Mouse (Mus musculus): ENCODE results near the gene Bcl2. TPM values are rescaled to one million over a fixed set of nuclear protein-coding genes. Genes with fewer than 3 reads are reported as not detected.

Bcl2 gene
- total RNA-seq, 1 experiment, result 0.98 TPM

DNA sequence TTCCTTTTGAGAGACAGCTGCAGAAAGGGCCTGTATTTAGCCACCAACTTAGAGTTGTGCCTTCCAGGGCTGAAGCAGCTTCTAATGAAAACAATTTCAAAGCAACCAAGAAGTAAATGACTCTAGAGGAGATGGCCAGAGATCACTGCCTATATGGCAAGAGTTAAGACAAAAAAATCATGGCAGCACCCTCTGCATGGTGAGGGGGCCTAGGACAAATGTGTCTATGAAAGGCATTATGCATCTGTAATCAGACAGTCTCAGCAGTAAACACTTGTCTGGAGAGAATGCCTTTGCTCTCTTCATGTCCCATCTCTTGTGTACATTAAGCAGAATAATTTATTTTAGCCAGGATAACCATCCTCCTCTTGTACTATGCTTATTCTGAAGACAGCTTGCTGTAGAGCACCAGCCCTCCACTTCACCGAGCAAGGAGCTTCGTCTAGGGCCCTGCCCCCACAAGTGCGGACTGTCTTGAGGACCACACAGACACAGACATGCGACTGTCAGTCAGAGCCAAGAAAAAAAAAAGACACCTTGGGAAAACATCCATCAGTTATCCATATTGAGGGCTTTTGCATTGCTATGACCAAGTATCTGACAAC, 126.1 kb downstream of the Bcl2 start:
- in situ Hi-C loops (cut with MboI; ENCODE audit: low sequenced_read_pairs in 2 of 2, unreplicated experiment in 2 of 2), result no loop called here
- no peak overlapping the region for H3K9ac ChIP-seq (ENCODE audit: insufficient read depth, low read depth, low read length, poor library complexity, severe bottlenecking)
- H3K9me3 ChIP-seq (ENCODE audit: control insufficient read depth, insufficient read depth, low read depth, low read length), result no peaks in the 10 kb centered on the region
- H3K4me1 ChIP-seq (ENCODE audit: control insufficient read depth in 2 of 2, insufficient read depth in 2 of 2, low read length in 2 of 2, poor library complexity in 1 of 2), result no peaks in the 10 kb centered on the region
- TF ChIP-seq HCFC1 (IDR thresholded peaks at IDR 0.05; ENCODE audit: borderline replicate concordance, insufficient read depth, low read length) (no peak), ZC3H11A (IDR thresholded peaks at IDR 0.05; ENCODE audit: borderline replicate concordance, low read depth, low read length) (no peak), ZNF384 (IDR thresholded peaks at IDR 0.05; ENCODE audit: low read depth, low read length) (no peak), MAFK (IDR thresholded peaks at IDR 0.05; ENCODE audit: insufficient read depth, low read depth, low read length) (no peak), CHD2 (IDR thresholded peaks at IDR 0.05; ENCODE audit: low read depth, low read length) (no peak)
- DNase-seq (ENCODE audit: low read depth, low spot score), result no peak
- H3K36me3 ChIP-seq (ENCODE audit: control insufficient read depth, insufficient read depth, low read length, poor library complexity, severe bottlenecking), result no peaks in the 10 kb centered on the region
- H3K4me3 ChIP-seq (ENCODE audit: insufficient read depth in 1 of 2, low read depth in 1 of 2, low read length in 2 of 2, poor library complexity in 1 of 2, severe bottlenecking in 1 of 2), result no peak overlapping the region
- no peak overlapping the region for H3K27ac ChIP-seq (ENCODE audit: insufficient read depth, low read depth, low read length, poor library complexity, severe bottlenecking)

- no peak for TF ChIP-seq ZC3H11A (IDR thresholded peaks at IDR 0.05; ENCODE audit: borderline replicate concordance, low read depth, low read length)
- in situ Hi-C loops (cut with MboI; ENCODE audit: low sequenced_read_pairs in 2 of 2, unreplicated experiment in 2 of 2), result no loop called here
These were observed 127.3 kb downstream of the Bcl2 start for GRCm38 (mm10) chr1:106586761-106587160.

GRCm38 (mm10) chr1:106585349-106585748, 128.7 kb downstream of the Bcl2 start:
- H3K9me3 ChIP-seq (ENCODE audit: control insufficient read depth, insufficient read depth, low read depth, low read length), result no peaks in the 10 kb centered on the region
- no peak overlapping the region for H3K4me3 ChIP-seq (ENCODE audit: insufficient read depth in 1 of 2, low read depth in 1 of 2, low read length in 2 of 2, poor library complexity in 1 of 2, severe bottlenecking in 1 of 2)
- no peak overlapping the region for H3K27ac ChIP-seq (ENCODE audit: insufficient read depth, low read depth, low read length, poor library complexity, severe bottlenecking)
- DNase-seq (ENCODE audit: low read depth, low spot score), result no peak
- in situ Hi-C loops (cut with MboI; ENCODE audit: low sequenced_read_pairs in 2 of 2, unreplicated experiment in 2 of 2), result no loop called here
- H3K4me1 ChIP-seq (ENCODE audit: control insufficient read depth in 2 of 2, insufficient read depth in 2 of 2, low read length in 2 of 2, poor library complexity in 1 of 2), result no peaks in the 10 kb centered on the region
- H3K36me3 ChIP-seq (ENCODE audit: control insufficient read depth, insufficient read depth, low read length, poor library complexity, severe bottlenecking), result no peaks in the 10 kb centered on the region
- H3K9ac ChIP-seq (ENCODE audit: insufficient read depth, low read depth, low read length, poor library complexity, severe bottlenecking), result no peak overlapping the region
- no peak for TF ChIP-seq CHD2 (IDR thresholded peaks at IDR 0.05; ENCODE audit: low read depth, low read length)
- no peak for TF ChIP-seq HCFC1 (IDR thresholded peaks at IDR 0.05; ENCODE audit: borderline replicate concordance, insufficient read depth, low read length)
- TF ChIP-seq MAFK (IDR thresholded peaks at IDR 0.05; ENCODE audit: insufficient read depth, low read depth, low read length), result no peak
- TF ChIP-seq ZC3H11A (IDR thresholded peaks at IDR 0.05; ENCODE audit: borderline replicate concordance, low read depth, low read length), result no peak
- TF ChIP-seq ZNF384 (IDR thresholded peaks at IDR 0.05; ENCODE audit: low read depth, low read length), result no peak

More at GRCm38 (mm10) chr1:106586761-106587160, 127.3 kb downstream of the Bcl2 start:
- no peak overlapping the region for H3K9ac ChIP-seq (ENCODE audit: insufficient read depth, low read depth, low read length, poor library complexity, severe bottlenecking)
- no peaks in the 10 kb centered on the region for H3K9me3 ChIP-seq (ENCODE audit: control insufficient read depth, insufficient read depth, low read depth, low read length)
- no peak overlapping the region for H3K4me3 ChIP-seq (ENCODE audit: insufficient read depth in 1 of 2, low read depth in 1 of 2, low read length in 2 of 2, poor library complexity in 1 of 2, severe bottlenecking in 1 of 2)
- no peaks in the 10 kb centered on the region for H3K4me1 ChIP-seq (ENCODE audit: control insufficient read depth in 2 of 2, insufficient read depth in 2 of 2, low read length in 2 of 2, poor library complexity in 1 of 2)
- DNase-seq (ENCODE audit: low read depth, low spot score), result no peak
- no peaks in the 10 kb centered on the region for H3K36me3 ChIP-seq (ENCODE audit: control insufficient read depth, insufficient read depth, low read length, poor library complexity, severe bottlenecking)
- no peak overlapping the region for H3K27ac ChIP-seq (ENCODE audit: insufficient read depth, low read depth, low read length, poor library complexity, severe bottlenecking)

DNA sequence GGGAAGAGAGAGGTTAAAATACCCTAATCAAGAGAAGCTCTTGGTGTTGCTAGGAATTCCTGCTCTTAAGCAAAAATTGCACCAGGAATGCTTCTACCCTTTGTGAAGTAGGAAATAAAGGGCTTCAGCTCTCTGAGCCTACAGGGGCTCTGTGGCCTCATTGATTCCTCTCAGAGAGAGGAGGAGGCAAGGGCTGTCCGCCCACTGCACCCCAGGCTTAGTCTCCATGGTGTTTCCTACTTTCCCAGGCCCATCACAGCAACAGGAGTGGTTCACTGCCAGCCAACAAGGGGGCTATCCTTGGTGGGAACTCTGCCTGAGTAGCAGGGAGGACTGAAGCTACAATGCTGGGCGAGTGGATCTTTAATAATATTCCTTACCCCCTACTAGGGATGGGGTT, 129.2 kb downstream of the Bcl2 start:
- Histone ChIP-seq H3K9me3 (ENCODE audit: control insufficient read depth, insufficient read depth, low read depth, low read length) (no peaks in the 10 kb centered on the region), H3K9ac (ENCODE audit: insufficient read depth, low read depth, low read length, poor library complexity, severe bottlenecking) (no peak overlapping the region), H3K27ac (ENCODE audit: insufficient read depth, low read depth, low read length, poor library complexity, severe bottlenecking) (no peak overlapping the region), H3K4me1 (ENCODE audit: control insufficient read depth in 2 of 2, insufficient read depth in 2 of 2, low read length in 2 of 2, poor library complexity in 1 of 2) (no peaks in the 10 kb centered on the region), H3K36me3 (ENCODE audit: control insufficient read depth, insufficient read depth, low read length, poor library complexity, severe bottlenecking) (no peaks in the 10 kb centered on the region), H3K4me3 (ENCODE audit: insufficient read depth in 1 of 2, low read depth in 1 of 2, low read length in 2 of 2, poor library complexity in 1 of 2, severe bottlenecking in 1 of 2) (no peak overlapping the region)
- no peak for DNase-seq (ENCODE audit: low read depth, low spot score)
- TF ChIP-seq CHD2 (IDR thresholded peaks at IDR 0.05; ENCODE audit: low read depth, low read length) (no peak), ZNF384 (IDR thresholded peaks at IDR 0.05; ENCODE audit: low read depth, low read length) (no peak), ZC3H11A (IDR thresholded peaks at IDR 0.05; ENCODE audit: borderline replicate concordance, low read depth, low read length) (no peak), MAFK (IDR thresholded peaks at IDR 0.05; ENCODE audit: insufficient read depth, low read depth, low read length) (no peak), HCFC1 (IDR thresholded peaks at IDR 0.05; ENCODE audit: borderline replicate concordance, insufficient read depth, low read length) (no peak)
- in situ Hi-C loops (cut with MboI; ENCODE audit: low sequenced_read_pairs in 2 of 2, unreplicated experiment in 2 of 2), result no loop called here

DNA sequence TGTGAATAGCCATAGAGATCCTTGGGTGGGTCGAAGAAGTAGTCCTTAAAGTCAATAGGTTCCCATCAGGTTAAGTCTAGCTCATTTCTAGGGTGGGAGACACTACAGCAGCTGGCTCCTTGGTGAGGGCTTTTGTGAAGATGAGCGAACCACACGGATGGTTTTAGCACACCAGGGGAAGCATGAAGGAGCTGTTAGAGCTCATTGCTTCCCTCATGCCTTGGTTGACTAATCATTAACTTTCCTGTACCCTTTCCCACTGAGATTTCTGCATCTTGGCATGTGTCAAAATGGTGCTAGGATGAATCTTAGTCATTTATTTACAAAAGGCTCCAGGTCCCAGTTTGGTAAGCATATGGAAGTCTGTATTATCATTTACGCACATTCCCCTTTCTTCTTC, 129.8 kb downstream of the Bcl2 start:
- H3K9me3 ChIP-seq (ENCODE audit: control insufficient read depth, insufficient read depth, low read depth, low read length), result no peaks in the 10 kb centered on the region
- in situ Hi-C loops (cut with MboI; ENCODE audit: low sequenced_read_pairs in 2 of 2, unreplicated experiment in 2 of 2), result no loop called here
- DNase-seq (ENCODE audit: low read depth, low spot score), result no peak
- no peak overlapping the region for H3K4me3 ChIP-seq (ENCODE audit: insufficient read depth in 1 of 2, low read depth in 1 of 2, low read length in 2 of 2, poor library complexity in 1 of 2, severe bottlenecking in 1 of 2)
- H3K4me1 ChIP-seq (ENCODE audit: control insufficient read depth in 2 of 2, insufficient read depth in 2 of 2, low read length in 2 of 2, poor library complexity in 1 of 2), result no peaks in the 10 kb centered on the region
- H3K36me3 ChIP-seq (ENCODE audit: control insufficient read depth, insufficient read depth, low read length, poor library complexity, severe bottlenecking), result no peaks in the 10 kb centered on the region
- no peak overlapping the region for H3K9ac ChIP-seq (ENCODE audit: insufficient read depth, low read depth, low read length, poor library complexity, severe bottlenecking)
- TF ChIP-seq ZC3H11A (IDR thresholded peaks at IDR 0.05; ENCODE audit: borderline replicate concordance, low read depth, low read length) (no peak), HCFC1 (IDR thresholded peaks at IDR 0.05; ENCODE audit: borderline replicate concordance, insufficient read depth, low read length) (no peak), MAFK (IDR thresholded peaks at IDR 0.05; ENCODE audit: insufficient read depth, low read depth, low read length) (no peak), ZNF384 (IDR thresholded peaks at IDR 0.05; ENCODE audit: low read depth, low read length) (no peak), CHD2 (IDR thresholded peaks at IDR 0.05; ENCODE audit: low read depth, low read length) (no peak)
- no peak overlapping the region for H3K27ac ChIP-seq (ENCODE audit: insufficient read depth, low read depth, low read length, poor library complexity, severe bottlenecking)
